Mouse (Mus musculus) thymus, postnatal 36 days (tissue): Measurements from ENCODE around the gene Ak4.

Experiments used
- DNase-seq, 2 experiments: peaks; one replicate each; pipeline ENCODE4 v3.0.0; 2022; ENCODE audit warnings: mixed read lengths in 2 of 2

Gene Ak4

GRCm38 (mm10) chr4:101462065-101462464 lies 43.0 kb downstream of the Ak4 start:
- no peak for DNase-seq

- DNase-seq: no peak
These were observed 47.2 kb downstream of the Ak4 start for GRCm38 (mm10) chr4:101466264-101466663.

- DNase-seq: no peak
These were observed 50.2 kb downstream of the Ak4 start for GRCm38 (mm10) chr4:101469242-101469641.

- DNase-seq: no peak
These were observed 51.5 kb downstream of the Ak4 start for GRCm38 (mm10) chr4:101470543-101470942.

GRCm38 (mm10) chr4:101472767-101473166 lies 53.7 kb downstream of the Ak4 start:
- no peak for DNase-seq

- no peak for DNase-seq
These were observed 71.3 kb downstream of the Ak4 start for GRCm38 (mm10) chr4:101490320-101490917.

- no peak for DNase-seq
These were observed 72.6 kb downstream of the Ak4 start for GRCm38 (mm10) chr4:101491704-101492103.

GRCm38 (mm10) chr4:101493611-101494197 lies 74.6 kb downstream of the Ak4 start:
- DNase-seq: no peak

GRCm38 (mm10) chr4:101496188-101496533 lies 77.1 kb downstream of the Ak4 start:
- no peak for DNase-seq

GRCm38 (mm10) chr4:101496534-101497237 lies 77.6 kb downstream of the Ak4 start, which contains the start of gene Dnajc6:
Gene Dnajc6, plus strand, starts transcription at chr4:101496648.
- peak; percentile 39 to 54 for DNase-seq

- no peak for DNase-seq
These were observed 78.3 kb downstream of the Ak4 start for GRCm38 (mm10) chr4:101497336-101497735.

- DNase-seq: no peak
These were observed 85.5 kb downstream of the Ak4 start for GRCm38 (mm10) chr4:101504470-101505007.

GRCm38 (mm10) chr4:101505966-101506365 lies 86.9 kb downstream of the Ak4 start:
- DNase-seq: no peak

GRCm38 (mm10) chr4:101506372-101506771 lies 87.3 kb downstream of the Ak4 start:
- DNase-seq: no peak

GRCm38 (mm10) chr4:101507571-101508422 lies 88.7 kb downstream of the Ak4 start:
- peak; percentile 70 to 74 for DNase-seq

- no peak for DNase-seq
These were observed 89.4 kb downstream of the Ak4 start for GRCm38 (mm10) chr4:101508431-101508830.

GRCm38 (mm10) chr4:101508851-101509577 lies 89.9 kb downstream of the Ak4 start:
- DNase-seq: peak; percentile 78 to 84

- DNase-seq: no peak
These were observed 91.2 kb downstream of the Ak4 start for GRCm38 (mm10) chr4:101510111-101510903.

GRCm38 (mm10) chr4:101510904-101511210 lies 91.8 kb downstream of the Ak4 start:
- DNase-seq: no peak

- no peak for DNase-seq
These were observed 92.9 kb downstream of the Ak4 start for GRCm38 (mm10) chr4:101511768-101512521.

GRCm38 (mm10) chr4:101513251-101513650 lies 94.2 kb downstream of the Ak4 start:
- no peak for DNase-seq
